Mouse (Mus musculus) ES-CJ7 (cell line): Measurements from ENCODE around the gene Rbmxl2.
A peak's percentile ranks its signal among the peaks of the same experiment; 100 is the strongest.

Source experiments
- DNase-seq: peaks from one replicate; pipeline ENCODE4 v3.0.0; 2011; ENCODE audit warnings: low read depth, low spot score

Rbmxl2 gene

GRCm38 (mm10) chr7:107209204-107209860 lies at the start of gene Rbmxl2:
TSS of gene Rbmxl2 (plus strand) at chr7:107209445.
- DNase-seq = peak; percentile 95

- DNase-seq = peak; percentile 15
Measured at GRCm38 (mm10) chr7:107166690-107167089, 42.6 kb upstream of the Rbmxl2 start, which contains the start of gene Nlrp14. TSS of gene Nlrp14 (plus strand) at chr7:107166990.

- no peak for DNase-seq
Measured at GRCm38 (mm10) chr7:107180406-107180805, 28.8 kb upstream of the Rbmxl2 start.

GRCm38 (mm10) chr7:107201817-107202216 lies 7.4 kb upstream of the Rbmxl2 start:
- DNase-seq = peak; percentile 31

- peak; percentile 91 for DNase-seq
Measured at GRCm38 (mm10) chr7:107207843-107208242, 1.4 kb upstream of the Rbmxl2 start.

- DNase-seq = peak; percentile 23
Measured at GRCm38 (mm10) chr7:107210126-107210576, 906 bp downstream of the Rbmxl2 start.

GRCm38 (mm10) chr7:107215723-107216122 lies 6.5 kb downstream of the Rbmxl2 start:
- peak; percentile 31 for DNase-seq

- DNase-seq = no peak
Measured at GRCm38 (mm10) chr7:107216845-107217244, 7.6 kb downstream of the Rbmxl2 start.

- peak; percentile 98 for DNase-seq
Measured at GRCm38 (mm10) chr7:107236854-107237253, 27.6 kb downstream of the Rbmxl2 start.

GRCm38 (mm10) chr7:107237498-107237897 lies 28.3 kb downstream of the Rbmxl2 start:
- DNase-seq = peak; percentile 24

- peak; percentile 34 for DNase-seq
Measured at GRCm38 (mm10) chr7:107241371-107241883, 32.2 kb downstream of the Rbmxl2 start.

GRCm38 (mm10) chr7:107250211-107250985 lies 41.2 kb downstream of the Rbmxl2 start:
- no peak for DNase-seq

- no peak for DNase-seq
Measured at GRCm38 (mm10) chr7:107253355-107253754, 44.1 kb downstream of the Rbmxl2 start.

- no peak for DNase-seq
Measured at GRCm38 (mm10) chr7:107259936-107260335, 50.7 kb downstream of the Rbmxl2 start.
